Mouse (Mus musculus) left cerebral cortex, adult 2 months (tissue): Measurements from ENCODE around the gene Olfr68. TPM values are rescaled to one million over a fixed set of nuclear protein-coding genes. Genes with fewer than 3 reads are reported as not detected.
"Not testable (repeated sequence)": the region's sequence is repeated elsewhere in the genome, so short reads cannot be mapped to it uniquely, and the experiment has no call there.

ENCODE experiments used
- DNase-seq, 2 experiments: peaks; one replicate each; pipeline ENCODE4 v3.0.0; 2021 to 2022; ENCODE audit warnings: low spot score in 2 of 2, mixed read lengths in 1 of 2; ENCODE audit errors: extremely low spot score in 1 of 2
- H3K27ac ChIP-seq: fragments of 200-600 bp; 2 replicates; pipeline ENCODE4 v1.8.1; 2022
- H3K4me3 ChIP-seq: fragments of 200-600 bp; 2 replicates; pipeline ENCODE4 v1.8.1; 2022
- CTCF ChIP-seq: fragments of 200-600 bp; IDR thresholded peaks from 2 replicates; pipeline ENCODE4 v1.8.1; 2022; ENCODE audit warnings: antibody characterized with exemption, mild to moderate bottlenecking, moderate library complexity
- intact Hi-C: fragments of 180-260 bp; cut with DNase I; formaldehyde crosslinking; loops from one replicate; pipeline ENCODE4 v1.15.1; 2025
- total RNA-seq, 2 experiments: library from RNA; stranded (reverse); gene quantifications; 2 replicates each; pipeline ENCODE4 v1.2.3; 2021

Olfr68 gene
- total RNA-seq, 2 experiments from 2014 or later = not detected

- no peak for TF ChIP-seq CTCF
- Histone ChIP-seq H3K4me3 (no peak overlapping the region), H3K27ac (no peak overlapping the region)
- intact Hi-C loops = no loop called here
- no peak for DNase-seq
Measured at GRCm38 (mm10) chr7:103810296-103810695, 30.8 kb upstream of the Olfr68 start.

GRCm38 (mm10) chr7:103809801-103810155, 30.3 kb upstream of the Olfr68 start:
- intact Hi-C loops = loop anchor here (10.0 kb wide), 1 partner anchor 1115 kb away; the partner anchor contains the start of gene Olfr557
- DNase-seq = no peak
- TF ChIP-seq CTCF = no peak
- H3K27ac ChIP-seq = no peak overlapping the region
- no peak overlapping the region for H3K4me3 ChIP-seq

GRCm38 (mm10) chr7:103808971-103809800, 29.7 kb upstream of the Olfr68 start:
- intact Hi-C loops = loop anchor here (10.0 kb wide), 1 partner anchor 1114 kb away; the partner anchor contains the start of gene Olfr557
- Histone ChIP-seq H3K4me3 (no peak overlapping the region), H3K27ac (no peak overlapping the region)
- no peak for DNase-seq
- no peak for TF ChIP-seq CTCF

- H3K4me3 ChIP-seq, H3K27ac ChIP-seq, DNase-seq: not testable (repeated sequence)
- intact Hi-C loops = loop anchor here (10.0 kb wide), 1 partner anchor 1113 kb away; the partner anchor contains the start of gene Olfr557
Measured at GRCm38 (mm10) chr7:103808120-103808519, 28.6 kb upstream of the Olfr68 start.

GRCm38 (mm10) chr7:103806856-103807255, 27.4 kb upstream of the Olfr68 start:
- intact Hi-C loops = loop anchor here (2.0 to 10.0 kb wide), 3 partner anchors 1112 to 1294 kb away; partner anchors contain the start of genes Olfr556 and Olfr557
- peak; percentile 7 to 18 for DNase-seq
- Histone ChIP-seq H3K27ac (no peak overlapping the region), H3K4me3 (no peak overlapping the region)
- TF ChIP-seq CTCF = peak; percentile 75

GRCm38 (mm10) chr7:103792669-103793388, 13.3 kb upstream of the Olfr68 start:
- DNase-seq = no peak
- no peak; the same call in 1 of the 2 replicates for TF ChIP-seq CTCF
- Histone ChIP-seq H3K4me3 (no peak overlapping the region), H3K27ac (no peak overlapping the region)
- intact Hi-C loops = no loop called here

GRCm38 (mm10) chr7:103791721-103792120, 12.2 kb upstream of the Olfr68 start, which contains the start of gene Olfr67:
Olfr67 (minus strand) TSS chr7:103791821.
- no peak for TF ChIP-seq CTCF
- intact Hi-C loops = no loop called here

GRCm38 (mm10) chr7:103777652-103778051, 1.8 kb downstream of the Olfr68 start:
- DNase-seq, H3K4me3 ChIP-seq, intact Hi-C loops, H3K27ac ChIP-seq: not testable (repeated sequence)

More at GRCm38 (mm10) chr7:103791721-103792120, 12.2 kb upstream of the Olfr68 start, which contains the start of gene Olfr67:
- H3K27ac ChIP-seq = no peak within 1 kb of the TSS
- no peak within 1 kb of the TSS for H3K4me3 ChIP-seq
- no peak for DNase-seq

GRCm38 (mm10) chr7:103771494-103771893, 8.0 kb downstream of the Olfr68 start, which contains the start of gene Olfr69:
Olfr69 (minus strand) TSS chr7:103771594.
- Histone ChIP-seq H3K27ac (no peak within 1 kb of the TSS), H3K4me3 (no peak within 1 kb of the TSS)
- intact Hi-C loops = no loop called here
- no peak for TF ChIP-seq CTCF
- no peak for DNase-seq

GRCm38 (mm10) chr7:103767687-103768086, 11.8 kb downstream of the Olfr68 start:
- H3K4me3 ChIP-seq, H3K27ac ChIP-seq, DNase-seq, intact Hi-C loops: not testable (repeated sequence)

GRCm38 (mm10) chr7:103762212-103762611, 17.3 kb downstream of the Olfr68 start:
- H3K27ac ChIP-seq, intact Hi-C loops, H3K4me3 ChIP-seq, DNase-seq: not testable (repeated sequence)

GRCm38 (mm10) chr7:103757233-103757632, 22.3 kb downstream of the Olfr68 start, which contains the start of gene Olfr630:
Olfr630 (minus strand) TSS chr7:103757333.
- no peak for DNase-seq
- no peak for TF ChIP-seq CTCF
- H3K27ac ChIP-seq = no peak within 1 kb of the TSS
- intact Hi-C loops = no loop called here
- H3K4me3 ChIP-seq = no peak within 1 kb of the TSS
